Mouse (Mus musculus) frontal cortex, adult 2 months (tissue): ENCODE measurements at regions not wholly inside any gene's neighbourhood (a gene's known extent, or its start where the extent isn't known, plus 50 kb on each side); places are given as distances from the start of the nearest gene placed in this dataset.

ENCODE experiments used
- DNase-seq, 2 experiments: peaks; one replicate each; pipeline ENCODE4 v3.0.0; 2022; ENCODE audit warnings: low spot score in 1 of 2; ENCODE audit errors: extremely low spot score in 1 of 2

GRCm38 (mm10) chr17:82731561-82731960 lies 483.5 kb upstream of the Pkdcc start:
- DNase-seq: no peak

- no peak for DNase-seq
Observed at GRCm38 (mm10) chr17:82742445-82742844, 472.6 kb upstream of the Pkdcc start.

GRCm38 (mm10) chr17:82757400-82757799 lies 457.7 kb upstream of the Pkdcc start:
- peak; percentile 8 to 17 for DNase-seq

- no peak for DNase-seq
Observed at GRCm38 (mm10) chr17:82779096-82779495, 436.0 kb upstream of the Pkdcc start.

GRCm38 (mm10) chr17:82822129-82822528 lies 393.0 kb upstream of the Pkdcc start:
- no peak for DNase-seq

GRCm38 (mm10) chr17:82824057-82824456 lies 391.0 kb upstream of the Pkdcc start:
- DNase-seq: no peak

GRCm38 (mm10) chr17:82824619-82825018 lies 390.5 kb upstream of the Pkdcc start:
- DNase-seq: no peak

GRCm38 (mm10) chr17:82827170-82827569 lies 387.9 kb upstream of the Pkdcc start:
- DNase-seq: no peak

GRCm38 (mm10) chr17:82827841-82828240 lies 387.3 kb upstream of the Pkdcc start:
- no peak for DNase-seq

- peak in 1 of 2 experiments; percentile 15 for DNase-seq
Observed at GRCm38 (mm10) chr17:82828434-82828997, 386.6 kb upstream of the Pkdcc start.

GRCm38 (mm10) chr17:82829415-82829814 lies 385.7 kb upstream of the Pkdcc start:
- no peak for DNase-seq

- DNase-seq: no peak
Observed at GRCm38 (mm10) chr17:82834177-82834576, 380.9 kb upstream of the Pkdcc start.

- no peak for DNase-seq
Observed at GRCm38 (mm10) chr17:82836115-82836514, 379.0 kb upstream of the Pkdcc start.

GRCm38 (mm10) chr17:82846776-82847494 lies 368.2 kb upstream of the Pkdcc start:
- DNase-seq: no peak

- DNase-seq: peak; percentile 68 to 92
Observed at GRCm38 (mm10) chr17:82857199-82858147, 357.6 kb upstream of the Pkdcc start.

GRCm38 (mm10) chr17:82860391-82860790 lies 354.7 kb upstream of the Pkdcc start:
- DNase-seq: peak in 1 of 2 experiments; percentile 32

- DNase-seq: peak in 1 of 2 experiments; percentile 22
Observed at GRCm38 (mm10) chr17:82860966-82861365, 354.1 kb upstream of the Pkdcc start.

- DNase-seq: no peak
Observed at GRCm38 (mm10) chr17:82877131-82877530, 338.0 kb upstream of the Pkdcc start.

GRCm38 (mm10) chr17:82900602-82901001 lies 314.5 kb upstream of the Pkdcc start:
- DNase-seq: no peak

- peak in 1 of 2 experiments; percentile 13 for DNase-seq
Observed at GRCm38 (mm10) chr17:82901098-82901891, 313.8 kb upstream of the Pkdcc start.
